Mouse (Mus musculus) CH12.LX (cell line): ENCODE measurements around the gene Cuta. TPM values are rescaled to one million over a fixed set of nuclear protein-coding genes. Genes with fewer than 3 reads are reported as not detected.

Experiments used
- DNase-seq: peaks from one replicate; pipeline ENCODE4 v3.0.0-alpha.2; 2013; ENCODE audit errors: extremely low read depth
- H3K27ac ChIP-seq: 2 replicates; pipeline ENCODE4 v1.5.1; 2012; ENCODE audit warnings: low read depth, mild to moderate bottlenecking, control low read depth, moderate library complexity; ENCODE audit not compliant: insufficient read depth
- H3K27me3 ChIP-seq: replicated peaks from 2 replicates; pipeline ENCODE3; 2012; ENCODE audit warnings: inconsistent platforms
- H3K36me3 ChIP-seq, 2 experiments: replicated peaks in 1 of 2; 2 replicates each; pipeline versions ENCODE3 to v1.6.1; 2012; ENCODE audit warnings: inconsistent platforms in 1 of 2, low read length in 1 of 2, mild to moderate bottlenecking in 1 of 2, mixed read lengths in 1 of 2, moderate library complexity in 1 of 2; ENCODE audit not compliant: control insufficient read depth in 1 of 2, insufficient read depth in 1 of 2
- H3K4me1 ChIP-seq, 2 experiments: 2 replicates each; pipeline ENCODE4 v1.6.1; 2012; ENCODE audit warnings: inconsistent platforms in 1 of 2, moderate library complexity in 1 of 2; ENCODE audit not compliant: insufficient read depth in 2 of 2, control insufficient read depth in 1 of 2
- H3K4me2 ChIP-seq: 2 replicates; pipeline ENCODE4 v1.6.1; 2012; ENCODE audit warnings: low read depth, mild to moderate bottlenecking, control low read depth; ENCODE audit not compliant: poor library complexity, insufficient read depth, severe bottlenecking
- H3K4me3 ChIP-seq, 3 experiments: fragments of 150-350 bp in 1 of 3; sonication (generic) in 1 of 3; replicated peaks in 1 of 3; 2 replicates each; pipeline versions ENCODE3 to v1.5.1; 2011 to 2012; ENCODE audit warnings: low read depth in 2 of 3, low read length in 2 of 3, mild to moderate bottlenecking in 2 of 3, moderate library complexity in 2 of 3, control low read depth in 1 of 3, improper control_type of control experiment in 1 of 3, inconsistent platforms in 1 of 3, mixed read lengths in 1 of 3; ENCODE audit not compliant: poor library complexity in 1 of 3
- H3K79me2 ChIP-seq: replicated peaks from 2 replicates; pipeline ENCODE4 v1.6.1; 2012; ENCODE audit warnings: mild to moderate bottlenecking, moderate library complexity; ENCODE audit not compliant: control insufficient read depth, poor library complexity, insufficient read depth, severe bottlenecking; ENCODE audit errors: extremely low read depth
- H3K9ac ChIP-seq: 2 replicates; pipeline ENCODE4 v1.6.1; 2012; ENCODE audit warnings: low read depth, mild to moderate bottlenecking, control low read depth, moderate library complexity; ENCODE audit not compliant: insufficient read depth
- H3K9me3 ChIP-seq: replicated peaks from 2 replicates; pipeline ENCODE3; 2012; ENCODE audit warnings: low read length, inconsistent platforms, mixed read lengths
- BHLHE40 ChIP-seq: IDR thresholded peaks from 2 replicates; pipeline ENCODE4 v1.6.1; 2011; ENCODE audit warnings: mild to moderate bottlenecking, low read depth, low read length, improper control_type of control experiment
- CHD2 ChIP-seq: IDR thresholded peaks from 2 replicates; pipeline ENCODE4 v1.6.1; 2011; ENCODE audit warnings: low read length, improper control_type of control experiment
- CTCF ChIP-seq, 2 experiments: IDR thresholded peaks in 1 of 2; conservative IDR thresholded peaks in 1 of 2; 2 replicates each; pipeline ENCODE4 v1.5.1; 2011 to 2012; ENCODE audit warnings: low read depth in 2 of 2, low read length in 2 of 2, improper control_type of control experiment in 1 of 2, inconsistent platforms in 1 of 2, mild to moderate bottlenecking in 1 of 2, moderate library complexity in 1 of 2
- HCFC1 ChIP-seq: IDR thresholded peaks from 2 replicates; pipeline ENCODE4 v1.6.1; 2012; ENCODE audit warnings: low read depth, mild to moderate bottlenecking, inconsistent platforms, low read length, improper control_type of control experiment
- IRF4 ChIP-seq: IDR thresholded peaks from 2 replicates; pipeline ENCODE4 v1.6.1; 2014; ENCODE audit warnings: low read depth, mild to moderate bottlenecking, inconsistent platforms, low read length, improper control_type of control experiment
- JUN ChIP-seq: IDR thresholded peaks from 2 replicates; pipeline ENCODE4 v1.6.1; 2011; ENCODE audit warnings: low read depth, mild to moderate bottlenecking, low read length, improper control_type of control experiment, moderate library complexity; ENCODE audit not compliant: insufficient read depth
- MAX ChIP-seq: IDR thresholded peaks from 2 replicates; pipeline ENCODE4 v1.6.1; 2011; ENCODE audit warnings: low read length, improper control_type of control experiment
- MAZ ChIP-seq: IDR thresholded peaks from 2 replicates; pipeline ENCODE4 v1.6.1; 2012; ENCODE audit warnings: low read depth, mild to moderate bottlenecking, inconsistent platforms, low read length, improper control_type of control experiment, moderate library complexity
- MEF2A ChIP-seq: IDR thresholded peaks from 2 replicates; pipeline ENCODE4 v1.6.1; 2014; ENCODE audit warnings: low read depth, mild to moderate bottlenecking, inconsistent platforms, low read length, improper control_type of control experiment, borderline replicate concordance
- MYC ChIP-seq: IDR thresholded peaks from 2 replicates; pipeline ENCODE4 v1.6.1; 2011; ENCODE audit warnings: low read depth, mild to moderate bottlenecking, improper control_type of control experiment, low read length
- NELFE ChIP-seq: IDR thresholded peaks from 2 replicates; pipeline ENCODE4 v1.6.1; 2011; ENCODE audit warnings: low read depth, low read length, improper control_type of control experiment
- NRF1 ChIP-seq: IDR thresholded peaks from 2 replicates; pipeline ENCODE4 v1.6.1; 2014; ENCODE audit warnings: low read depth, mild to moderate bottlenecking, inconsistent platforms, low read length, improper control_type of control experiment, moderate library complexity
- POLR2A ChIP-seq: IDR thresholded peaks from 2 replicates; pipeline ENCODE4 v1.6.1; 2011; ENCODE audit warnings: low read depth, mild to moderate bottlenecking, improper control_type of control experiment, low read length
- SIN3A ChIP-seq: IDR thresholded peaks from 2 replicates; pipeline ENCODE4 v1.6.1; 2012; ENCODE audit warnings: low read length, improper control_type of control experiment, inconsistent platforms
- SMC3 ChIP-seq: IDR thresholded peaks from 2 replicates; pipeline ENCODE4 v1.6.1; 2011; ENCODE audit warnings: low read depth, low read length, improper control_type of control experiment
- TBP ChIP-seq: conservative IDR thresholded peaks from 2 replicates; pipeline ENCODE4 v1.6.1; 2011; ENCODE audit warnings: low read depth, low read length, improper control_type of control experiment
- ZNF384 ChIP-seq: IDR thresholded peaks from 2 replicates; pipeline ENCODE4 v1.6.1; 2012; ENCODE audit warnings: low read depth, low read length, improper control_type of control experiment, inconsistent platforms
- dilution Hi-C: fragments of 300-500 bp; cut with MboI; formaldehyde crosslinking; loops from 2 replicates; pipeline ENCODE4 v1.14.3; 2020; ENCODE audit warnings: low sequenced_read_pairs; ENCODE audit not compliant: extremely low pct_unique_long_range_greater_than_20kb, extremely low pct_ligation_motif_present
- in situ Hi-C: fragments of 300-500 bp; cut with MboI; formaldehyde crosslinking; loops from 3 replicates; pipeline ENCODE4 v1.14.3; 2019; ENCODE audit warnings: low sequenced_read_pairs, low pct_ligation_motif_present, low pct_unique_long_range_greater_than_20kb, mixed read lengths
- polyA plus RNA-seq: library from polyadenylated mRNA; unstranded; fragments of >175 nt; gene quantifications from 2 replicates; pipeline ENCODE4 v1.2.1, GENCODE M21; 2012; ENCODE audit warnings: low read depth; ENCODE audit not compliant: insufficient read length
- total RNA-seq, 2 experiments: library from RNA; depleted of rRNA; stranded (reverse); fragments of 300-350 nt in 1 of 2; fragments of >200 nt in 1 of 2; gene quantifications; 2 replicates each; pipeline ENCODE4 v1.2.3; 2012 to 2014

Gene Cuta
- total and polyA plus RNA-seq, 3 experiments = 30.5 to 121 (median 34.6) TPM

DNA sequence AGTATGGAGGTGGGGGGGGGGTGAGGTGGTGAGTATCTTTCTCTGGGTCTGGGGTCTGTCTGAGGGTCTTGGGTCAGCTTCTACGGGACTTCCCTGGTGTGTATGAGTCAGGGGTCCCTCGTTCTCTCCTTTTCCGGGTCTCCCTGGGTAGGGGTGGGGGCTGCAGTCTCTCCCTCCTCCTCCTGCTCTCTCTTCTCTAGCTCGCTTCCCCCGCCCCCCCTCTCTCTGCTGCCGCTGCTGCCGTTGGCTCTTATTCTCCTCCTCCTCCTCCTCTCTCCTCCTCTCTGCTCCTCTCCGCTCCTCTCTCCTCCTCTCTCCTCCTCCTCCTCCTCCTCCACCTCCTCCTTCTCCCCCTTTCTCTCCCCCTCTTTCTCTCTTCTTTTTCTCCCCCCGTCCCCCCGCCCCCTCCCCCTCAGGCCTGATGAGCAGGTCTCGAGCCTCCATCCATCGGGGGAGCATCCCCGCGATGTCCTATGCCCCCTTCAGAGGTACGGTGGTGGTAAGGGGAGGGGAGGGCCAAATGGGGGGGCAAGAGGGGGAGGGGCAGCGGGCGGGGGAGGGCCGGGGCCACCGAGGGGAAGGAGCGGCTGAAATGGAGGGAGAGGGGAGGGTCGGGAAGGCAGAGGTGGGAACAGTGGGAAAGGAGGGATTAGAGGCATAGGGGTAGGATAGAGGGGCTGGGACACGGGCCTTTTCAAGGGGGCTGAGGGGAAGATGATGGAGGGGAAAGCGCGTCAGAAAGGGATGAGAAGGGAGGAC, 1.8 kb upstream of the Cuta start, which contains the start of gene Syngap1:
TSS of gene Syngap1 (plus strand) at position 223 of the 759 bp plus-strand sequence.
- no peak for DNase-seq
- dilution Hi-C loops = no loop called here
- Histone ChIP-seq H3K36me3 (peaks cover 10 to 13% of the 10 kb centered on the region in 2 experiments), H3K27me3 (peaks cover 36% of the 10 kb centered on the region), H3K27ac (no peak within 1 kb of the TSS), H3K4me2 (peak within 1 kb of the TSS; percentile 55), H3K79me2 (peaks cover 6% of the 10 kb centered on the region), H3K9ac (peak within 1 kb of the TSS; percentile 74), H3K9me3 (no peaks in the 10 kb centered on the region), H3K4me1 (peaks cover 5 to 24% of the 10 kb centered on the region in 2 experiments; a peak in 3 of 4 replicates)
- in situ Hi-C loops = no loop called here
- no peak for TF ChIP-seq IRF4
- no peak for TF ChIP-seq HCFC1
- no peak for TF ChIP-seq SIN3A
- no peak for TF ChIP-seq BHLHE40
- no peak for TF ChIP-seq SMC3
- no peak for TF ChIP-seq MAX
- no peak for TF ChIP-seq MEF2A
- TF ChIP-seq NELFE = no peak
- TF ChIP-seq CTCF (conservative IDR thresholded peaks at IDR 0.05 in 1 of 2, IDR thresholded peaks at IDR 0.05 in 1 of 2; ENCODE audit: low read depth in 2 of 2, low read length in 2 of 2) = no peak
- TF ChIP-seq MYC = no peak
- no peak for TF ChIP-seq ZNF384
- TF ChIP-seq MAZ = no peak
- TF ChIP-seq POLR2A = no peak
- TF ChIP-seq NRF1 = no peak
- no peak for TF ChIP-seq TBP
- TF ChIP-seq JUN = no peak
- no peak for TF ChIP-seq CHD2
- TF ChIP-seq, all 38 proteins: peak for 0
- H3K4me3 ChIP-seq = peak within 1 kb of the TSS; percentile 56 to 79 (median 68)

DNA sequence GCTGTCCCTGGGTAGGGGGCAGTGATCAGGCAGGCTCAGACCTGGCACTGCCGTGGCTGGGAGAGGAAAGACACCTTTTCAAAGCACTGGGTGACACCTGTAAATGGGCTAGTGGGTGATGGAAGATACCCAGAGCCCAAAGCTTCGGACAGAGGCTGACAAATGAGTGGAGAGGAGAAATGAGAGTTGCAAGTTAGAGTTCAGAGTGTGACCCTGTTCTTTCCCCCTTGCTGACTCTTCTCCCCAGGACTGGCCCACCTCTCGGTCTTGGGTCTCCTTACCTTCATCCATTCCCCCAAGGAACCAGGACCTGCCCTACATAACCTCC, 568 bp upstream of the Cuta start:
- H3K9me3 ChIP-seq = no peaks in the 10 kb centered on the region
- dilution Hi-C loops = no loop called here
- in situ Hi-C loops = no loop called here
- peak overlapping the region; percentile 65 for H3K27ac ChIP-seq
- TF ChIP-seq MAZ = 0 out of 2 replicates have a peak, but pooled peaks have one; percentile 26
- TF ChIP-seq MEF2A = no peak
- TF ChIP-seq, all 38 proteins: peak for 1
- H3K79me2 ChIP-seq = peaks cover 6% of the 10 kb centered on the region
- no peak for DNase-seq
- H3K4me2 ChIP-seq = peak overlapping the region; percentile 55
- peak overlapping the region; percentile 74 for H3K9ac ChIP-seq
- H3K4me1 ChIP-seq = peaks cover 5 to 26% of the 10 kb centered on the region in 2 experiments; a peak in 3 of 4 replicates
- H3K27me3 ChIP-seq = peaks cover 25% of the 10 kb centered on the region
- peaks cover 21 to 26% of the 10 kb centered on the region in 2 experiments for H3K36me3 ChIP-seq
- H3K4me3 ChIP-seq = peak overlapping the region; percentile 56 to 79 (median 68)
